Mouse (Mus musculus): Measurements from ENCODE around the gene 1700003E16Rik. TPM values are rescaled to one million over a fixed set of nuclear protein-coding genes. Genes with fewer than 3 reads are reported as not detected.
A peak's percentile ranks its signal among the peaks of the same experiment; 100 is the strongest.

1700003E16Rik gene
- polyA plus RNA-seq, 1 experiment, result not detected

DNA sequence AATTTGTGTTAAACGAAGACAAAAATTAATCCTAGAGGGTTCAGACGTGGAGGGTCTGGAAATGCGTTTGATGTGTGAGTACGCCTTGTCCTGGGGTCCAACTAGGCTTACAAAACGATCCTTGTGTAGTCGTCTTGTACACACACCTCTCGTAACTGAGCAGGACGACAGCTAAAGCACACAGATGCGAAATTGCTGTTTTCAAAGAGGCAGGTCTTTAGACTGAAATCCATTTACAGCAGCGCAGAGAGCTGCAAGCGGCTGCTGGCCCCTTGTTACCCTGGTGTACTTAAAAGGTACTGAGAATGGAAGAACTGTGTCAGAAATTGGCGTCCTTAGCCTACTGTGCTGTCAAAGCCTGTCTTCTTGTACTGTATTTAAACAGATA lies 10.0 kb downstream of the 1700003E16Rik start:
- Histone ChIP-seq H3K27me3 (ENCODE audit: control insufficient read depth, insufficient read depth, low read length, poor library complexity, severe bottlenecking) (no peaks in the 10 kb centered on the region), H3K9ac (ENCODE audit: low read depth, poor library complexity, severe bottlenecking) (peak overlapping the region; percentile 60), H3K9me3 (replicated peaks; ENCODE audit: control insufficient read depth, insufficient read depth, low read length, poor library complexity, severe bottlenecking) (no peaks in the 10 kb centered on the region), H3K4me1 (ENCODE audit: control insufficient read depth, insufficient read depth, low read length) (peaks cover 2% of the 10 kb centered on the region), H3K36me3 (ENCODE audit: control insufficient read depth, insufficient read depth, low read length, poor library complexity, severe bottlenecking) (no peaks in the 10 kb centered on the region), H3K4me3 (ENCODE audit: low read depth, low read length) (peak overlapping the region; percentile 60), H3K27ac (ENCODE audit: insufficient read depth, low read length) (no peak overlapping the region)
- no peak for TF ChIP-seq POLR2A (IDR thresholded peaks at IDR 0.05; ENCODE audit: insufficient read depth, low read length)
- no peak for TF ChIP-seq EP300 (IDR thresholded peaks at IDR 0.05; ENCODE audit: insufficient read depth, low read depth, low read length)
- no peak for TF ChIP-seq CTCF (IDR thresholded peaks at IDR 0.05; ENCODE audit: low read depth, low read length)

DNA sequence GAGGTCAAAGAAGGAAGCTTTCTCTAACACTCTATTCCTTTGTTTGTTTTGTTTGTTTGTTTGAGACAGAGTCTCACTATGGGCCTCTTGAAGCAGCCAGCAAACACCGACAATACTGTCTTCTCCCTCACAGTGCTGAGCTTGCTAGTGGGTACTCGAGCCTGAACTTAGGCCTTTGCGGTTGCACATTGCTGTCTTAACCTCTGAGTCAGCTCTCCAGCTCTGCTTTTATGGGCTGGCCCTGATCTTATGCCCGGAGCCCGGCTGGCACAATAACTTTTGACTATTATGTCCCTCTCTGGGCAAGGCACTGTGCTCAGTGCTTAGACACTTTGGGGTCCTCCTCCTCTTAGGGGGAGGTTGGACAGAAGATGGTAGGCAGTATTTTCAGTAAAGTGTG lies 13.7 kb downstream of the 1700003E16Rik start:
- Histone ChIP-seq H3K27me3 (ENCODE audit: control insufficient read depth, insufficient read depth, low read length, poor library complexity, severe bottlenecking) (no peaks in the 10 kb centered on the region), H3K4me1 (ENCODE audit: control insufficient read depth, insufficient read depth, low read length) (peaks cover 5% of the 10 kb centered on the region), H3K9me3 (replicated peaks; ENCODE audit: control insufficient read depth, insufficient read depth, low read length, poor library complexity, severe bottlenecking) (no peaks in the 10 kb centered on the region), H3K4me3 (ENCODE audit: low read depth, low read length) (no peak overlapping the region), H3K27ac (ENCODE audit: insufficient read depth, low read length) (no peak overlapping the region), H3K9ac (ENCODE audit: low read depth, poor library complexity, severe bottlenecking) (no peak overlapping the region), H3K36me3 (ENCODE audit: control insufficient read depth, insufficient read depth, low read length, poor library complexity, severe bottlenecking) (no peaks in the 10 kb centered on the region)
- TF ChIP-seq CTCF (IDR thresholded peaks at IDR 0.05; ENCODE audit: low read depth, low read length), result no peak
- TF ChIP-seq POLR2A (IDR thresholded peaks at IDR 0.05; ENCODE audit: insufficient read depth, low read length), result no peak
- no peak for TF ChIP-seq EP300 (IDR thresholded peaks at IDR 0.05; ENCODE audit: insufficient read depth, low read depth, low read length)

DNA sequence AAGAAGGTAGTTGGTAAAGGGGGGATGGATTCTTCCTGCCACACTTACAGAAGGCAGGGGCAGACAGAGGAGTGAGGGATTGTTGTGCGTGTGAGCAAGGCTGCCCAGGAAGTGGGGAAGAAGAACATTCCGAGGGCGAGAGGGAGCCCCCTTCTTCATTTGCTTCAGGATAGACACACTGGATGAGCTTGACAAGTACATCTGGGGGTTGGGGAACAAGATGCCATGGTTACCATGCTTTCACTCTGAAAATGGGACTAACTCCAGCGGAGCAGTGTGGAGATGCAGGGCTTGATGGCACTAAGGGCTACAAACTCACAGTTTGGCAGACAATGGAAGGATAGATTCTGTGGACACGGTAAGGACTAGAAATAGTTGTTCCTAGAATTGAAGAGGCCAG lies 14.9 kb downstream of the 1700003E16Rik start:
- H3K27ac ChIP-seq (ENCODE audit: insufficient read depth, low read length), result no peak overlapping the region
- no peaks in the 10 kb centered on the region for H3K27me3 ChIP-seq (ENCODE audit: control insufficient read depth, insufficient read depth, low read length, poor library complexity, severe bottlenecking)
- H3K9me3 ChIP-seq (replicated peaks; ENCODE audit: control insufficient read depth, insufficient read depth, low read length, poor library complexity, severe bottlenecking), result no peaks in the 10 kb centered on the region
- no peak overlapping the region for H3K4me3 ChIP-seq (ENCODE audit: low read depth, low read length)
- H3K9ac ChIP-seq (ENCODE audit: low read depth, poor library complexity, severe bottlenecking), result no peak overlapping the region
- peaks cover 5% of the 10 kb centered on the region for H3K4me1 ChIP-seq (ENCODE audit: control insufficient read depth, insufficient read depth, low read length)
- H3K36me3 ChIP-seq (ENCODE audit: control insufficient read depth, insufficient read depth, low read length, poor library complexity, severe bottlenecking), result no peaks in the 10 kb centered on the region
- TF ChIP-seq EP300 (IDR thresholded peaks at IDR 0.05; ENCODE audit: insufficient read depth, low read depth, low read length), result no peak

DNA sequence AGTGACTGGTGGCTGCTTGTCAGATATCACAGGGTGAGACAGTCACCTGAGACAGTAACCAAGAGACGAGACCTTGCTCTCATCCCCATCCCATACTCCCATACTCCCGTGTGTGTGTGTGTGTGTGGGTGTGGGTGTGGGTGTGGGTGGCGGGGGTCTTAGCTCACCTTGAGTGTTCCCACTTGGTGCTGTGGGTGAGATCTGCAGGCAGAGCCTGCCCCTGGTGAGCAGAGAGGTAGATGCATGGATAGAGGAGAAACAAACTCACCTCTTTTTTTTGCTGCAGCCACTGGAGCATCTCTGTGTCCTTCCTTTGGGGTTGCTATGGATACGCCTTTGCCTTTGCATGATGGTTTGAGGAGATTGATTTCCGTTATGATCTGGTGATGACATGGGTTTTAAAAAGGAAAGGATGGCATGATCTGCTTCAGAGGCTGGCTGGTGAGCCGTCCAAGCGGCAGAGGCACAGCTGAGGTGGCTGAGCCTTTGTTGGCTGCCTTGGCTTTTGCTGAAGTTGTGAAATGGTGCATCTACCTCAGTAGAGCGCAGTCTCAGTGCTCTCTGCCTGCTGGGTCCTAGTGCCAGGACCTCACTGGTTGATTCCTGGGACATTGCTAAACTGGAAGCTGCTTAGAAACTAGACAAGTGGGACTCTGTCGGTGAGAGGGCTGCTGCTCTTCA lies 16.2 kb downstream of the 1700003E16Rik start:
- Histone ChIP-seq H3K27ac (ENCODE audit: insufficient read depth, low read length) (no peak overlapping the region), H3K4me1 (ENCODE audit: control insufficient read depth, insufficient read depth, low read length) (peaks cover 5% of the 10 kb centered on the region), H3K9ac (ENCODE audit: low read depth, poor library complexity, severe bottlenecking) (no peak overlapping the region), H3K9me3 (replicated peaks; ENCODE audit: control insufficient read depth, insufficient read depth, low read length, poor library complexity, severe bottlenecking) (no peaks in the 10 kb centered on the region), H3K27me3 (ENCODE audit: control insufficient read depth, insufficient read depth, low read length, poor library complexity, severe bottlenecking) (no peaks in the 10 kb centered on the region), H3K4me3 (ENCODE audit: low read depth, low read length) (no peak overlapping the region), H3K36me3 (ENCODE audit: control insufficient read depth, insufficient read depth, low read length, poor library complexity, severe bottlenecking) (no peaks in the 10 kb centered on the region)
- TF ChIP-seq POLR2A (IDR thresholded peaks at IDR 0.05; ENCODE audit: insufficient read depth, low read length) (no peak), CTCF (IDR thresholded peaks at IDR 0.05; ENCODE audit: low read depth, low read length) (no peak), EP300 (IDR thresholded peaks at IDR 0.05; ENCODE audit: insufficient read depth, low read depth, low read length) (no peak)

DNA sequence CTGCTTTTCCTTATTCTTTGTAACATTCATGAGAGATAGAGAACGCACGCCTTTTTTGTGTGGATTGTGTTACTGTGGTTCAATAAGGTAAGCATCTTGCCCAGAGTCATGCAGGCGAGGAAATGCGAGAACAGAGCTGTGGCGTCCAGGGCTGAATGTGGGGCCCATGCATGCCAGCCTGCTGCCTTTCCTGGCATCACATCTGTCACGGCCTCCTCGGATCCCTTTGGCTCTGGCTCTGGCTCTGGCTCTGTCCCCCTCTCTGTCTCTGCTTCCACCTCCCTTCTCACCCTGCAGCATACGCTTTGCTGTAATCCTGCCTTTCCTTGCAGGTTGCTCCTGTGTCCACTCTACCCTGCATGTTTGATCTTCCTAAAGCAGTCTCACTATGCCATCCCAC lies 19.8 kb downstream of the 1700003E16Rik start:
- Histone ChIP-seq H3K27me3 (ENCODE audit: control insufficient read depth, insufficient read depth, low read length, poor library complexity, severe bottlenecking) (no peaks in the 10 kb centered on the region), H3K27ac (ENCODE audit: insufficient read depth, low read length) (no peak overlapping the region), H3K36me3 (ENCODE audit: control insufficient read depth, insufficient read depth, low read length, poor library complexity, severe bottlenecking) (no peaks in the 10 kb centered on the region), H3K4me1 (ENCODE audit: control insufficient read depth, insufficient read depth, low read length) (peaks cover 3% of the 10 kb centered on the region), H3K9me3 (replicated peaks; ENCODE audit: control insufficient read depth, insufficient read depth, low read length, poor library complexity, severe bottlenecking) (no peaks in the 10 kb centered on the region), H3K4me3 (ENCODE audit: low read depth, low read length) (no peak overlapping the region), H3K9ac (ENCODE audit: low read depth, poor library complexity, severe bottlenecking) (no peak overlapping the region)
- TF ChIP-seq POLR2A (IDR thresholded peaks at IDR 0.05; ENCODE audit: insufficient read depth, low read length) (no peak), EP300 (IDR thresholded peaks at IDR 0.05; ENCODE audit: insufficient read depth, low read depth, low read length) (no peak), CTCF (IDR thresholded peaks at IDR 0.05; ENCODE audit: low read depth, low read length) (no peak)

DNA sequence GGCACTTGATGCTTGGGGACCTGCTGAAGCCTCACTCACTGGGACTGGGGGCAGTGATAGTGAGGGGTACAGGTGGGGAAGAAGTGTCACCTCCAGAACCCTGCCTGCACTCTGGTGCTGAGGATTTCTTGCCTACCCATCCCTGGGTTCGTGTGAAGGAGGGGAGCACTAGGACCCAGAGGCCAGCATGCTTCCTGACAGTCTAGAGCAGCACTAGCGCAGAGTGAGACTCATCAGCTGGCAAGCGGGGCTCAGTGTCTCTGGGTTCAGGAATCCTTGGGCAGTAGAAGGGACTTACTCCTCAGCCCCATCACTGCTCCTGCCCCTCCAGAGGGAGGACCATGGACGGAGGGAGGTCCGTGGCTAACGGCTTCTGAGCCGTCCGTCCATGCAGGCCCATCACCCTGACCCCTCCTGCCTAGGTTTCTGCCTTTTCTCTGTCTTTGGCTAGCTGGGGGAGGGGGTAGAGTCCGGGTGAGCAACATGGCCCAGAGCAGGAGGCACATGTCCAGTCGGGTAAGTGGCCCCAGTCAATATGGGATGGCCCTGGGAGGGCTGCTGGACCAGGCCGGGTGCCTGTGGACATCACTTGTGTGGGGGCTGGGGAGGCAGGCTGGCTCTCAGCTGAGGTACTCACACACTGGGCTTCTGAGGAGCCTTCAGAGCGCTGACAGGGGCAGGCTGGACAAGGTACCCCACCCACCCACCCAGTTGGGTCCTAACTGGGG lies 23.4 kb downstream of the 1700003E16Rik start:
- H3K9ac ChIP-seq (ENCODE audit: low read depth, poor library complexity, severe bottlenecking), result no peak overlapping the region
- 0 out of 2 replicates have a peak, but pooled peaks cover 2% of the 10 kb centered on the region for H3K36me3 ChIP-seq (ENCODE audit: control insufficient read depth, insufficient read depth, low read length, poor library complexity, severe bottlenecking)
- no peak overlapping the region for H3K4me3 ChIP-seq (ENCODE audit: low read depth, low read length)
- no peak for TF ChIP-seq POLR2A (IDR thresholded peaks at IDR 0.05; ENCODE audit: insufficient read depth, low read length)
- TF ChIP-seq CTCF (IDR thresholded peaks at IDR 0.05; ENCODE audit: low read depth, low read length), result no peak
- TF ChIP-seq EP300 (IDR thresholded peaks at IDR 0.05; ENCODE audit: insufficient read depth, low read depth, low read length), result no peak
- no peaks in the 10 kb centered on the region for H3K9me3 ChIP-seq (replicated peaks; ENCODE audit: control insufficient read depth, insufficient read depth, low read length, poor library complexity, severe bottlenecking)
- H3K27me3 ChIP-seq (ENCODE audit: control insufficient read depth, insufficient read depth, low read length, poor library complexity, severe bottlenecking), result no peaks in the 10 kb centered on the region
- H3K27ac ChIP-seq (ENCODE audit: insufficient read depth, low read length), result no peak overlapping the region
- no peaks in the 10 kb centered on the region for H3K4me1 ChIP-seq (ENCODE audit: control insufficient read depth, insufficient read depth, low read length)

All from ES-Bruce4 (cell line).